Mouse (Mus musculus) heart, embryonic 11.5 days (tissue): ENCODE results near the gene Mib2. TPM values are rescaled to one million over a fixed set of nuclear protein-coding genes. Genes with fewer than 3 reads are reported as not detected.

Experiments used
- ATAC-seq: fragments of 200-750 bp; cut with Nextera tagmentation; replicated peaks from 2 replicates; pipeline ENCODE4 v1.8.0; 2017; ENCODE audit warnings: moderate library complexity; ENCODE audit not compliant: insufficient number of reproducible peaks, low FRiP score, low TSS enrichment
- H3K27ac ChIP-seq: fragments of 300-500 bp; sonication (generic); 2 replicates; pipeline ENCODE4 v1.5.1; 2014; ENCODE audit warnings: mild to moderate bottlenecking, low read depth, low read length
- H3K27me3 ChIP-seq: fragments of 300-500 bp; sonication (generic); 2 replicates; pipeline ENCODE4 v1.6.1; 2014; ENCODE audit warnings: mild to moderate bottlenecking, low read length, mixed read lengths; ENCODE audit not compliant: control insufficient read depth, insufficient read depth
- H3K36me3 ChIP-seq: fragments of 300-500 bp; sonication (generic); 2 replicates; pipeline ENCODE4 v1.6.1; 2014; ENCODE audit warnings: mild to moderate bottlenecking, low read length, moderate library complexity, mixed read lengths; ENCODE audit not compliant: control insufficient read depth, insufficient read depth
- H3K4me1 ChIP-seq: fragments of 300-500 bp; sonication (generic); 2 replicates; pipeline ENCODE4 v1.6.1; 2014; ENCODE audit warnings: low read length; ENCODE audit not compliant: control insufficient read depth, insufficient read depth
- H3K4me2 ChIP-seq: fragments of 300-500 bp; sonication (generic); 2 replicates; pipeline ENCODE4 v1.6.1; 2014; ENCODE audit warnings: mild to moderate bottlenecking, moderate library complexity
- H3K4me3 ChIP-seq: fragments of 300-500 bp; sonication (generic); 2 replicates; pipeline ENCODE4 v1.5.1; 2014; ENCODE audit warnings: low read depth, low read length
- H3K9ac ChIP-seq: fragments of 300-500 bp; sonication (generic); 2 replicates; pipeline ENCODE4 v1.6.1; 2014; ENCODE audit warnings: mild to moderate bottlenecking, low read depth, low read length, moderate library complexity
- H3K9me3 ChIP-seq: fragments of 300-500 bp; sonication (generic); replicated peaks from 2 replicates; pipeline ENCODE4 v1.6.1; 2016; ENCODE audit warnings: low read length; ENCODE audit not compliant: control insufficient read depth
- WGBS: fragments of 180-500 bp; shearing (Covaris S2); extraction: QIAGEN DNeasy Blood & Tissue Kit; methylation state at CpG from one replicate; pipeline ENCODE4 v1.1.7; 2014; ENCODE audit not compliant: insufficient replicate concordance; 5-methylcytosine and 5-hydroxymethylcytosine counted together
- polyA plus RNA-seq: library from polyadenylated mRNA; unstranded; fragments of >200 nt; fragmentation: Nextera tagmentation; extraction: Ambion mirVana; gene quantifications from 2 replicates; pipeline ENCODE4 v1.2.1, GENCODE M21; 2014

Gene Mib2
- 8.9 and 9.7 TPM in 2 replicates for polyA plus RNA-seq

DNA sequence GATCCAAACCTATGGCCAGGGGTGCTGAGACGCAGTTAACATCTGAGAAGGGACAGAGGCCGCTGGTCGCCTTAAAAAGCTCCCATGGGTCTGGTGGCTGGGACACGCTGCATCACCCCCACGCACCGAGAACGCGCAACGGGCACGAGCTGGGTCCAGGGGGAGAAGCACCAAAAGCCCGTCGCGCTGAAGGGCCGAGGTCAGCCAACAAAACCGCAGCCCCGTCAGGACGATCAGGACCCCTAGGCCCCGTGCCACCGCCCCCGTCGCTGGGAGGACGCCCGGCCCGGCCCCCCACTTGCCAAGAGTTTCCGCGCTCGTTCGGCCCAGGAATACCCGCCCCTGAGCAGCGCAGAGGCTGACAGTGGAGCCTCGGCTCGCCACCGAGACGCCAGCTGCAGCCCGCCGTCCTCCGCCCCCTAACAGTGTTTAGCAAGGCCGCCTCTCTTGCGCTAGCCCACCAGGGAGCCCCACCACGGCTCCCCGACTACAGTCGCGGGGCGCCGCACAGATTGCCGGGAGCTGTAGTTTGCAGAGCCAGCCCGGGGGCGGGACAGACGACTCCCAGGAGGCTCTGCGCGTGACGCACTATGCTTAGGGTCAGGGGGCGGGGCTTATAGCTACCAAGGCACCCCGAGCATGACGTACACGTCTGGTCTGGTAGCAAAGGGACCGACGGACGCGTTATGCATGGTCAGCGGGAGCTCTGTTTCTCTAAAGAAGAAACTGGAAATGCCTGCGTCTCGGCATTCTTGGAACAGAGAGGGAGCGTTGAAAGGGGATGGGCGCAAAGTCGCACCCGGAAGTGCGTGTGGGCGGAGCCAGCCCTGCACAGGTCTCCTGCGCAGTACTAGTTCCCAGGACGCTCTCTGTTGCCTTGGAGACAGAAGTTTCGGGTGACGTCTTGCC, at the start of gene Mib2:
Gene Mib2 (minus strand): TSS at position 510 of the 909 bp plus-strand sequence.
- peak within 1 kb of the TSS; percentile 75 for H3K9ac ChIP-seq
- ATAC-seq: peak; percentile 99

DNA sequence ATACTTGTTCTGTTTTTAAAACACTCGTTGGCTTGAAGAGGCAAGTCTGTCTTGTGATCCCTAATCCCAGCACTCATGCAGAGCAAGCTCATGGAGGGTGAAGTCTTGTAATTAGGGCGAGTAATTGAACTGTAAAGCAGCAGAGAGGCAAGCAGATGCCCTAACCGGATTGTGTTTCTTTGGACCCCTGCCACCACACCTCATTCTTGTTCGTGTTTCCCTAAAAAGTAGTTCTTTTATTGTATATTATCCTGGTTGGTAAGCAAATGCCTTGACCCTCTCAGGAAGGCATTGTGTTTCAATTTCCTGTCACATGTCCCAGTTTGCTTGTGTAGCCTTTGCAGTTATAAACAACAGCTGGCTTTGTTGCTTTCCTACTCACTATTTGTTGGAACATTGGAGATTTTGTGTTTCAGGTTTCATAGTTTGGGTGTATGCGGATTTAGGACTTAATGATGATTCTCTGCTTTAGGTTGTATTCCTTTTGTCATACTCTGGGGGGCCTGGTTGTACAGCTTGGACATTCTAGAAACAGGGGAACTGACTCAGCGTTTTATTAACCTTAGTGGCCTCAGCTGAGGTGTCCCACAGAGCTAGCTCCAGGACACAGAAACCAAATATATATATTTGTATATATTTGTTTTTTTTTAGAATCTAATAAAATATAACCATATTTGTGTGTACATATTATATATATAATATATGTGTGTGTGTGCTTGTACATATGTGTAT, 41.7 kb upstream of the Mib2 start:
- WGBS: 69% methylated on average over 6 of the region's 6 CpGs
- Histone ChIP-seq H3K36me3 (peaks cover 4% of the 10 kb centered on the region), H3K4me1 (peaks cover 5% of the 10 kb centered on the region), H3K9me3 (no peaks in the 10 kb centered on the region), H3K4me2 (no peak overlapping the region), H3K9ac (no peak overlapping the region), H3K27me3 (no peaks in the 10 kb centered on the region), H3K4me3 (no peak overlapping the region), H3K27ac (peak overlapping the region; percentile 41; the same call in 1 of the 2 replicates)
- ATAC-seq: no peak

More for the DNA sequence above, at the start of gene Mib2:
- WGBS: under 1% methylated on average over 67 of the region's 73 CpGs
- Histone ChIP-seq H3K36me3 (no peaks in the 10 kb centered on the region), H3K4me1 (peaks cover 6% of the 10 kb centered on the region), H3K27me3 (no peaks in the 10 kb centered on the region), H3K4me3 (peak within 1 kb of the TSS; percentile 74), H3K9me3 (no peaks in the 10 kb centered on the region), H3K4me2 (peak within 1 kb of the TSS; percentile 97), H3K27ac (peak within 1 kb of the TSS; percentile 42)

DNA sequence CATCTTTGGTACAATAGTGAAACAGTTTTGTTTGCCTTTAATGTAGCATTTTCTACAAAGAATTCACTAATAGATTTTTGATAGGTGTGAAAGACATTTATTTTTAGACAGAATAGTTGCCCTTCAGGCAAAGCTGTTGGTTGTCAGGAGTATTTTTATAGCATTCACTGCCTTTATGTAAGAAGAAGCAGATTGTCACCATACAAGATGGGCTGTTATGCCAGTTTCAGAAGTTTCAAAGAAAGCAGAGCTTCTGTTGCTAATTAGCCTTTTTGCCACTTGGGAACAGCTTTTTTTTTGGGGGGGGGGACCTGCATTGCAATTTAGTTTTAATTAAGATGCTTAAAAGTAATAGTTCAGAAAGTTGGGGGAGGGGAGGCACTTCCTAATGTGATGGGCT, 40.0 kb upstream of the Mib2 start:
- H3K9me3 ChIP-seq: no peaks in the 10 kb centered on the region
- H3K9ac ChIP-seq: no peak overlapping the region
- no peaks in the 10 kb centered on the region for H3K36me3 ChIP-seq
- no peak overlapping the region for H3K4me2 ChIP-seq
- H3K27me3 ChIP-seq: no peaks in the 10 kb centered on the region
- peaks cover 8% of the 10 kb centered on the region for H3K4me1 ChIP-seq
- no peak overlapping the region for H3K27ac ChIP-seq
- no peak overlapping the region for H3K4me3 ChIP-seq
- ATAC-seq: no peak

DNA sequence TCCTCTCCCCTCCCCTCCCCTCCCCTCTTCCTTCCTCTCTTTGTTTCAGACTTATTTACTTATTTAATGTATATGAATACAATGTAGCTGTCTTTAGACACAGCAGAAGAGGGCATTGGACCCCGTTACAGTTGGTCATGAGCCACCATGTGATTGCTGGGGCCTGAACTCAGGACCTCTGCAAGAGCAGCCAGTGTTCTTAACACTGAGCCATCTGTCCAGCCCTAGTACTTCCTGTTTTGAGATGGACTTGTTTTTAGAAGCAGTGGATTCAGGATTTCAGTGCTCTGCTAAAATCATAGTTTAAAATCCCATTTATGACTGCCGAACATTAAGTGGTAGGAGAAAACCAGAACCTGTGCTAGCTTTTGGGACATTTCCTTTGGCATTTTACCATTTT, 39.6 kb upstream of the Mib2 start:
- ATAC-seq: no peak

DNA sequence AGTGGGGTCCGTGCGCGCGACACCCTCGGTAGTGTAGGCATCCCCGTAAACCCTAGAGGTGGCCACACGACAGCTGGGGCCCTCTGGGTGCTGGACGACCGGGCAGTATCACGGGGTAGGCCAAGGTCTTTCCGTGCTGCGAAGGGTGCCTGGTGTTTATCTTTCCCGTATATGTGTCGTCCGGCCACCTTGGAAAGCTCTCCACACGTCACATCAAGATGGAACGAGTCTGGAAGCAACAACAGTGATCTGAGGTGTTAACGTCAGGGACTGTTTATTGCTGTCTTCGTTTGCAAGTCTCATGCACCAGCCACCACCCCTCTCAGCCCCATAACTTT, 36.6 kb upstream of the Mib2 start:
- H3K27ac ChIP-seq: peak overlapping the region; percentile 96
- peak overlapping the region; percentile 82 for H3K9ac ChIP-seq
- H3K9me3 ChIP-seq: no peaks in the 10 kb centered on the region
- H3K36me3 ChIP-seq: no peaks in the 10 kb centered on the region
- peaks cover 8% of the 10 kb centered on the region for H3K4me1 ChIP-seq
- H3K27me3 ChIP-seq: no peaks in the 10 kb centered on the region
- H3K4me3 ChIP-seq: peak overlapping the region; percentile 91
- H3K4me2 ChIP-seq: peak overlapping the region; percentile 82
- no peak; the same call in 1 of the 2 replicates for ATAC-seq
- WGBS: under 1% methylated on average over 19 of the region's 19 CpGs

More for the DNA sequence above, 39.6 kb upstream of the Mib2 start:
- Histone ChIP-seq H3K27me3 (no peaks in the 10 kb centered on the region), H3K36me3 (no peaks in the 10 kb centered on the region), H3K9me3 (no peaks in the 10 kb centered on the region), H3K9ac (no peak overlapping the region), H3K4me3 (no peak overlapping the region), H3K27ac (no peak overlapping the region), H3K4me2 (no peak overlapping the region), H3K4me1 (peaks cover 8% of the 10 kb centered on the region)
- 79% methylated on average over 2 of the region's 2 CpGs for WGBS

DNA sequence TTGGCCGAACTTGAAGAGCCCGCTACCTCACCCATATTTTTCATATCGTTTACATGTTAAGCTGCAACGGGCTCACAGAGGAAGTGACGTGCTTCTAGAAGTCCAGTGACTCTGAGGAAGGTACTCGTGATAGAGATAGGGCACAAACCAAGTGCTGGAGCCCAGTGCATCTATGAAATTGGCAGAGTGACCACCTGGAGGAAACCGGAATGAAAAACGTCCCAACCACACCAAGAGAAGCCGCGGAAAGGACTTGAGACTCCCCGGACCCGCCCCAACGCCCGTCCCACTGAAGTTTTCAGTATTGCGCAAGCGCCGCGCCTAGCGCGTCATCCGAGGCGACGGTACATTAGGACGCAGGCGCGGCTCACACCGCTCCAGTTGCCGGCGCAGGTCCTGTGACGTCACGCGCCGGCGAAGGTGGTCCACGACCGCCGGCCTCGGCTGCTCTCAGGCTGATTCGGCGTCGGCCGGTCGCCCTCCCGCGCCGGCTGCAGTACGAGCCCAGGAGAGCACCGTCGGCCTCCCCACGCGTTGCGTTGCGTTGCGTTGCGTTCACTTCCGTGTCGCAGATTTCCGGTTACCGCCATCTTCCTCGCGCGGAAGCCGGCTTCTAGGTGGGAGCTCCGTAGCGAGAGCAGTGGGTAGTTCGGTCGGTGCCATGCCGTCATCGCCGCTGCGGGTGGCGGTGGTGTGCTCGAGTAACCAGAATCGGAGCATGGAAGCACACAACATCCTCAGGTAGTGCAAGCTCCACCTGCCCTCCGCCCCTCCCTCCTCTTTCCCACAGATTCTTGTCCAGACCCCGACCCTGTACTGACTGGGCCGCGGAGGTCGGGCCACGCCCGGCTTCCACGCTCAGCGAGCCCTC, 36.0 kb upstream of the Mib2 start, which contains the start of gene Ssu72:
Gene Ssu72 (plus strand): TSS at position 80 of the 871 bp plus-strand sequence.
- peak within 1 kb of the TSS; percentile 82 for H3K4me2 ChIP-seq
- peak within 1 kb of the TSS; percentile 91 for H3K4me3 ChIP-seq
- peak within 1 kb of the TSS; percentile 96 for H3K27ac ChIP-seq
- peaks cover 8% of the 10 kb centered on the region for H3K4me1 ChIP-seq
- H3K9me3 ChIP-seq: no peaks in the 10 kb centered on the region
- no peaks in the 10 kb centered on the region for H3K36me3 ChIP-seq
- no peaks in the 10 kb centered on the region for H3K27me3 ChIP-seq
- ATAC-seq: peak; percentile 92
- 1% methylated on average over 82 of the region's 83 CpGs for WGBS
- peak within 1 kb of the TSS; percentile 82 for H3K9ac ChIP-seq

DNA sequence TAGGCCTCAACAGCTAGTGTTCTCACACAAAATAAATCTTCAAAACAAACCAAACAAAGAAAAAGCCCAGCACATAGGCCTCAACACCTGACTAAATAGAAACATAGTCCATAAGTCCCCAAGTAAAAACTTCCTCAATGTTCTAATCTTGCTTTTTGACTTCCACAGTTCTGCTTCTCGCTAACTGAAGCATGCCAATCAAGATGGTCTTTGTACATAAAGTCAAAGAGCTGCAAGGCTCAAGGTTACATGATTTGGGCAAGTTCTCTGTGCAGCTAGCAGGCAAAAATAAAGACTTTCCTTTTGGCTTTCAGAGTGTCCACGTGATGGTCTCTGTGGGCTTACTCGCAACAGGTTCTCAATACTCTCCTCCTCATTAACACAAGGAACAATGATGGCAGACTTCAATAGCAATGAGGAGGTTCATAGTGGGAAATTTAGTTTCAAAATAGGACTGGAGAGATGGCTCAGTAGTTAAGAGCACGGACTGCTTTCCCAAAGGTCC, 34.5 kb upstream of the Mib2 start:
- Histone ChIP-seq H3K4me1 (peaks cover 8% of the 10 kb centered on the region), H3K27ac (no peak overlapping the region), H3K4me2 (no peak overlapping the region), H3K9me3 (no peaks in the 10 kb centered on the region), H3K27me3 (no peaks in the 10 kb centered on the region), H3K9ac (no peak overlapping the region), H3K36me3 (no peaks in the 10 kb centered on the region), H3K4me3 (no peak overlapping the region)
- no peak for ATAC-seq
- 92% methylated on average over 4 of the region's 4 CpGs for WGBS

DNA sequence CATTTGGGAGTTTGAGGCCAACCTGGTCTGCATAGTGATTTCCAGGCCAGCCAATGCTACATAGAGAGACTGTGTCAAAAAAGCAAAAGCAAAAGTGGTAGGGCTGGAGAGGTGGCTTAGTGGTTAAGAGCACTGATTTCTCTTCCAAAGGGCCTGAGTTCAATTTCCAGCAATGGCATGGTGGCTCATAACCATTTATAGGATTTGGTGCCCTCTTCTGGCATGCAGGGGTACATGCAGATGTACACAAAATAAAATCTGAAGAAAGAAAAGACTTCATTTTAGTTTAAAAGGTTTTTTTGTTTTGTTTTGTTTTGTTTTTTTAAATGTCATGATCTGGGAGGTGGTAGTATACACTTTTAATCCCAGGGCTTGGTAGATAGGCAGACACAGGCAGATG, 31.4 kb upstream of the Mib2 start:
- no peak for ATAC-seq
- Histone ChIP-seq H3K27me3 (peaks cover 7% of the 10 kb centered on the region), H3K9ac (no peak overlapping the region), H3K36me3 (no peaks in the 10 kb centered on the region), H3K27ac (no peak overlapping the region), H3K9me3 (no peaks in the 10 kb centered on the region), H3K4me2 (no peak overlapping the region), H3K4me3 (no peak overlapping the region), H3K4me1 (0 out of 2 replicates have a peak, but pooled peaks cover 3% of the 10 kb centered on the region)
